Mouse (Mus musculus): ENCODE results near the gene Eef1g. TPM values are rescaled to one million over a fixed set of nuclear protein-coding genes. Genes with fewer than 3 reads are reported as not detected.

Gene Eef1g
- total RNA-seq (2023), result 100 to 1,000 TPM; 127 to 130 TPM

DNA sequence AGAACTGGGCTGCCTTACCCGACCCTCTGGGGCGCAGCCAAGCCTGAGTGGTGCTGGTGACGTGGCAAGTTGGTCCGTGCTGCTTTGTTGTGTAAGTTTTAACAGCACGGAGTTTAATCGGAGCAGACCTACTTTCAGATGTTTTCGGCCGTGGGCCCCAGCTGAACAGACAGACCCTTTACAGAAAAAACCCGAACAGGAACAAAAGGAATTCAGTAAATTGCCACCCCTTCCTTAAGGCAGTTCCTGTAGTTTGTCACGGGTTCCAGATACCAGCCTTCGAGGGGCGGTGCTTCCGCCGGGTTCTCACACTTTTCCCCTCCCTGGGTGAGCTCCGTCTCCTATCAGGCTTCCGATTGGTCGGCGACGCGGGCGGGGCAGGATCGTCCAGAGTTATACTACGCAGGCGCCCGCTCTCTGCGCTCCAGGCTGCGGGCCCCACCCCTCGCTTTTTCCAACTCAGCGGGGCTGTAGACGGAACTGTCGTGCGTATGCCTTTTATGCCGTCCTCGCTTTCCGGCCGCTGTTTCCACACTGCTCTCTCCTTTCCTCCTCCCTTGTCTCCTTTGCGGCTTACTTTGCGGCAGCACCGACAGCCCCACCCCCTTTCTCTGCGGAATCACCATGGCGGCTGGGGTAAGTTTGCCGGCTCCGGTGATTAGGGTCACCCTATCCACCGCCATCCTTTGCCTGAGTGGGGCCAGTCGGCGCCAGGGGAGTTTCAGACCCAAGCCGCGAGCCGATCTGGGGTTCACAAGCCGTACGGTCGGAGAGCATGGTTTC, at the start of gene Eef1g:
Eef1g (plus strand) TSS at position 452 of the 783 bp plus-strand sequence.

DNA sequence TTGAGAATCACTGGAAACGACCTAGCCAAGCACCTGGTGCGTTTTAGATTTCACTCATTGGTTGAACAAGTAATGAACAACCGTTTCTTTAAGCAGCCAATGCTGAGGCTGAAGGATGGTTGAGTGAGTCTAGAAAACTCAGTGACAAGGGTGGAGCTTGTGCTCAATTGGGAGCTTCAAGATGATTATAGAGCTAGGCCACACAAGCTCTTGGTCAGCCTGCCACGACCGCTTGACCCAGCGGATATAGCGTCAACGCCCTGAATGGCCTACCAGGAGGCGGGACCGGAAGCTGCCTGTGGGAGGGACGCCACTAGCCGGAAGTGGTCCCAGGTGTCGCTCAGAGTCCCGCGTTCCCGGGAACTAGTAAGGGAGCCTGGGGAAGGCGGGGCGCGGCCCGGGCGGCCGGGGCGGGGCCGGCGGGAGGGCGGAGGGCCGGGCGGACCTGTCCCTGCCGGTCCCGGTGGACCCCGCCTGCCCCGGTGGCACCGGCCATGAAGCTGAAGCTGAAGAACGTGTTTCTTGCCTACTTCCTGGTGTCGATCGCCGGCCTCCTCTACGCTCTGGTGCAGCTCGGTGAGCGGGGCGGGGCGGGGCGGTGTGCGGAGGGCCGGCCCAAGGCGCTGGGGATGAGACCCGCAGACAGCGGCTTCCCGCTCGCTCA, 46.6 kb upstream of the Eef1g start, which contains the start of gene B3gat3:
B3gat3 (plus strand) TSS at position 302 of the 664 bp plus-strand sequence.

DNA sequence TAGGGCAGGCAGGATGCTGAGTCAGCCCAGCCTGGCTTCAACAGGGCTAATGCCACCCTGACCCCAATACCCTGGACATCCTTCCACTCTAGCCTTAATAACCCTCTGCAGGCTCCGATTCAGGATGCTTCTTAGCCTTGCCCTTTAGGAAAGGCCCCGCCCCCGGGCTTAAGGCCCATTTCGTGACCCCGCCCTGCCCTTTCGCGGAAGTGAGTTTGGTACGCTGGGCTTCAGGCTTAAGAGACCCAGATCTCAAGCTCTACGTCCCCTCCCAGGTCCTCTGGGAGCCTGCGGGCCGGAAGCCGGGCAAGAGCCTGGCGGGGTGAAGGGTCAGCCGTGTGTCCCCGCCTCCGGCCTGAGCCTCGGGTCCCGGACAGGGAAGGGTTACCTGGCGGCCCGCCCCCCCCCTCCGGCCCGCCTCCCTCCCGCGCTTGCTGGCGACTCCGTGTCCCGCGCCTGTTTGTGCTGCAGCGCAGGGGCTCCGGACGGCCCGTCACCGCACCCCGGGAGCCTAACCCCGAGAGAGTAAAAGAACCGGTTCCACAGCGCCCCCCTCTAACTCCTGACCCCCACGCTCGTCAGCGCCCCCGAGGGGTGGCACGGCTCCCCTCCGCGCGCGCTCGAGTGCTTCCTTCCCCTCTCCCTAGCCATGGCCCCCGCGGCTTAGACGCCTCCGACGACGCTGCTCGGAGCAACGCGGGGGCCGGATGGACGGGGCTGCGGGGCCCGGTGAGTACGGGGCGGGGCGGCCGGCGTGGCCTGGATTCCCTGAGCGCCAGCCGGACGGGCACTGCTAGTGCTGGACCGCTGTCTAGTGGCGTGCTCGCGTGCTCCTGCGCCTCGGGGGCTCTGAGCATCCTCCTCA, 37.4 kb upstream of the Eef1g start, which contains the start of the genes Rom1 and Eml3:
Rom1 (minus strand) TSS at position 133 of the 865 bp plus-strand sequence.
Eml3 (plus strand) TSS at position 329 of the 865 bp plus-strand sequence.

DNA sequence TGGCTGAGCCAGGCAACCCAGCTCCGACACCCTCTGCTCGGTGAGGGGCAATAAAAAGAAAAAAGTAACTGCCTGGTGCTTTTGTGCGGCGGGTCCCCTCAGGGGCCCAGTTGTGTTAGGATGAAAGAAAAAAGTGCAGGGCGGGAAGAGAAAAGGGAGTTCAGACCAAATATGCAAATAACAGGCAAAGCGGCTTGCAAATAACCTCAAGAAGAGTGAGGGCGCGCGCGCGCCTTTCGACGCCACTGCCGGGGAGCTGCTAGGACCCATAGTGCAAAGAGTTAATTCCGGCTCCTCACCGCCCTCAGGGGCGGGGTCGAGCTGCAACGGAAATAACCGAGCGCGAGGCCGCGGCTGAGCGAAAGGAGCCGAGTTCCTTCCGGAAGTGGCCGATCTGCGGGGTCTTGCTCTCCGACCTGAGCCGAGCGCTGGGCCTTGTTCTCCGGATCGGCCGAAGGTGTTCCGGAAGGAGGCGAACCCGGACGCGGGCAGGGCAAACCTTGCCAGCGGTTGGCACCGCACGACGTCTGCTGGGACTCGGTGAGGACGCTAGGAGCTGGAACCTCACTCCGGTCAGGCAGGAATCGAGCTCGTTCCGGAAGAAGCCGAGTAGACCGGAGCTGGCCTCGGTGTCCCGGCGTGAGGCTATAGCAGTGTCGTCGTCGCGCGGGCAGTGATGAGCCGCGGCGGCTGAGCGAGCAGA, 25.2 kb upstream of the Eef1g start, which contains the start of gene Mta2:
Mta2 (plus strand) TSS at position 361 of the 703 bp plus-strand sequence.

GRCm38 (mm10) chr19:8953135-8954039, 13.5 kb upstream of the Eef1g start, which contains the start of gene Tut1:
TSS of gene Tut1 (plus strand) at chr19:8953847.

GRCm38 (mm10) chr19:8989066-8989566, 22.3 kb downstream of the Eef1g start, which contains the start of gene Ahnak:
TSS of gene Ahnak (plus strand) at chr19:8989284.

Other genes with a start within 250 kb of the Eef1g start
- 100 to 1,000 TPM; 121 to 124 TPM for gene Slc3a2, start 243.7 kb upstream of the Eef1g start, total RNA-seq (2023)
- gene Wdr74, start 231.2 kb upstream of the Eef1g start, total RNA-seq (2023), result 10 to 100 TPM; 20.6 to 29.3 TPM
- gene 1700092M07Rik, start 226.3 kb upstream of the Eef1g start, total RNA-seq (2023), result 1 to 10 TPM in 1 of 2 experiments, not detected in 1; 2.8 TPM
- 100 to 1,000 TPM; 125 to 152 TPM for gene Stx5a, start 225.6 kb upstream of the Eef1g start, total RNA-seq (2023)
- 100 to 1,000 TPM; 133 to 147 TPM for gene Nxf1, start 210.0 kb upstream of the Eef1g start, total RNA-seq (2023)
- 10 to 100 TPM; 20.5 to 24.1 TPM for gene Tmem223, start 196.0 kb upstream of the Eef1g start, total RNA-seq (2023)
- 10 to 100 TPM; 75.5 to 83.0 TPM for gene Tmem179b, start 192.6 kb upstream of the Eef1g start, total RNA-seq (2023)
- gene Taf6l, start 180.6 kb upstream of the Eef1g start, total RNA-seq (2023), result 10 to 100 TPM; 11.3 to 11.5 TPM
- 10 to 100 TPM; 45.1 to 45.9 TPM for gene Polr2g, start 168.5 kb upstream of the Eef1g start, total RNA-seq (2023)
- under 1 TPM; 0.79 to 0.98 TPM for gene Zbtb3, start 164.5 kb upstream of the Eef1g start, total RNA-seq (2023)
- gene Ttc9c, start 147.7 kb upstream of the Eef1g start, total RNA-seq (2023), result 10 to 100 TPM; 20.3 to 24.7 TPM
- gene Hnrnpul2, start 147.0 kb upstream of the Eef1g start, total RNA-seq (2023), result 10 to 100 TPM; 89.7 to 97.5 TPM
- 1 to 10 TPM; 3.5 to 7.8 TPM for gene AC129217.1, start 137.3 kb upstream of the Eef1g start, total RNA-seq (2023)
- 10 to 100 TPM; 55.1 to 64.1 TPM for gene Bscl2, start 129.6 kb upstream of the Eef1g start, total RNA-seq (2023)
- gene Gng3, start 127.8 kb upstream of the Eef1g start, total RNA-seq (2023), result not detected
- under 1 TPM; 0.20 to 0.36 TPM for gene Lrrn4cl, start 116.3 kb upstream of the Eef1g start, total RNA-seq (2023)
- 10 to 100 TPM; 92.5 to 99.0 TPM for gene Ubxn1, start 95.5 kb upstream of the Eef1g start, total RNA-seq (2023)
- 10 to 100 TPM; 19.7 to 21.0 TPM for gene Uqcc3, start 86.1 kb upstream of the Eef1g start, total RNA-seq (2023)
- 10 to 100 TPM in 1 of 2 experiments, 1 to 10 TPM in 1; 9.9 to 17.6 TPM for gene Lbhd1, start 83.3 kb upstream of the Eef1g start, total RNA-seq (2023)
- gene Gm49403, start 83.1 kb upstream of the Eef1g start, total RNA-seq (2023), result not detected
- 10 to 100 TPM; 20.5 to 27.8 TPM for gene 1810009A15Rik, start 78.2 kb upstream of the Eef1g start, total RNA-seq (2023)
- 1 to 10 TPM; 6.1 to 8.2 TPM for gene Gm49416, start 78.1 kb upstream of the Eef1g start, total RNA-seq (2023)
- 10 to 100 TPM; 13.2 to 14.3 TPM for gene Ints5, start 74.0 kb upstream of the Eef1g start, total RNA-seq (2023)
- gene Ganab, start 69.0 kb upstream of the Eef1g start, total RNA-seq (2023), result 10 to 100 TPM; 79.7 to 91.5 TPM
- 10 to 100 TPM; 39.9 to 45.3 TPM for gene B3gat3, start 46.7 kb upstream of the Eef1g start, total RNA-seq (2023)
- gene Rom1, start 37.7 kb upstream of the Eef1g start, total RNA-seq (2023), result 1 to 10 TPM; 1.3 to 2.3 TPM
- 10 to 100 TPM; 48.3 to 52.7 TPM for gene Eml3, start 37.5 kb upstream of the Eef1g start, total RNA-seq (2023)
- 100 to 1,000 TPM; 103 to 115 TPM for gene Mta2, start 25.2 kb upstream of the Eef1g start, total RNA-seq (2023)
- 1 to 10 TPM; 6.4 to 9.1 TPM for gene Tut1, start 13.2 kb upstream of the Eef1g start, total RNA-seq (2023)
- gene Ahnak, start 22.2 kb downstream of the Eef1g start, total RNA-seq (2023), result 100 to 1,000 TPM; 348 to 529 TPM
- not detected for gene Scgb1a1, start 120.9 kb downstream of the Eef1g start, total RNA-seq (2023)
- 10 to 100 TPM in 1 of 2 experiments, 1 to 10 TPM in 1; 9.0 to 10.5 TPM for gene Asrgl1, start 168.6 kb downstream of the Eef1g start, total RNA-seq (2023)